Mouse (Mus musculus): Measurements from ENCODE around the gene Cd83. TPM values are rescaled to one million over a fixed set of nuclear protein-coding genes. Genes with fewer than 3 reads are reported as not detected.

The Cd83 gene
- total RNA-seq, 2 experiments from 2014 or later = 7.5 to 8.3 TPM

DNA sequence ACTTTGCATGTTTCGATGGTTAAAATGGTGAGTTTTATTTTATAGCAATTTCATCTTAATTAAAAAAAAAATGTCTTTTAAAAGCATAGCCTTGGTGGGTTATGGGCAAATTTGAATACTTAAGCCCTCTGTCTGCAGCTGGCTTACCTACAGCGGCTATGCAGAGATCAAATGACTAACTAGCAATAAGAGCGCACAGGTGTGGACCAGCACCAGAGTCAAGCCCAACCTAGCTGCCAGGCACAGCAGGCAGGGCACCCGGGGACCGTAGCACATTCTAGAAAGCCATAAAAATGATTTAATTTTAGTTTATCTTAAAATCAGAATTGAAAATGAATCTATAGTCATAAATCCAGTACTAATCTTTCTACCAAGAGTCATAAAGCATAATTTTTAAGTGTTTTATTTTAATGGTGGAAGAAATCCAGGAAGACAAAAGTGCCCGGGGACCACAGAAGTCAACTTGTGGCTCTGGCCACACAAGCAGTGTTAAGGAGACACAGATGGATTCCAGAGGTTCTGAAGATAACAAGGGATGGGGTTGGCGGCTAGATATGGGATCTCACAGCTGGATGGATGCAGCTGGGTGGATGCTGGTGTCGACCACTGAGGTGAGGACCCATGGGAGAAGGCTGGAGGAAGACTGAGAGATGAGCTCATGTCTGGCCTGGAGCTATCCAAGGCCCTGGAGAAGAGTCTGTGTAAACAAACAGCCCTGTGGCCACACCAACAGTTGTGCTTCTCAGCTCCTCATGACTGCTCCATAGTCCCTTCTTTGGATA is 46.5 kb downstream of the Cd83 start:
- no peak for TF ChIP-seq CTCF (conservative IDR thresholded peaks at IDR 0.05)
- DNase-seq (ENCODE audit: low spot score in 2 of 2) = no peak
- Histone ChIP-seq H3K4me3 (no peak overlapping the region), H3K27ac (no peak overlapping the region)

DNA sequence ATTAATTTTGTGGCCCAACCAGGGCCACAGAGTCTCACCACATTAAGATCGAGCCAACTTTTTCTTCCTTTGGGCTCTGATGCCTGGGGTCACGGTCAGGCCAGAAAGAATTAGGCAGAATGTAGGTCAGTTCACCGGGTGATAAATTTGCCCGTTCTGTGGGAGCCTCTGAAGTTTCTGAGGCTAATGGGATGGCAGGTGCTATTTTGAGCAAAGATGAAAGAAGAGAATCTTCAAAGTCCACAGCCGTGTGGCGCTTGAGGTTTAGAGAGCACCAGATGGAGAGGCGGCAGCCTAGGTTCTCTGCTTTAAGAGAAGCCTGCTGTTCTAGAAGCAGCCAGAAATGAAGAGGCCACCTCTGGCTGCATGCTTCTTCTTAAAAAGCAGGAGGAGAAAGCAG is 48.2 kb downstream of the Cd83 start:
- no peak overlapping the region for H3K27ac ChIP-seq
- no peak for DNase-seq (ENCODE audit: low spot score in 2 of 2)
- no peak for TF ChIP-seq CTCF (conservative IDR thresholded peaks at IDR 0.05)
- no peak overlapping the region for H3K4me3 ChIP-seq

- H3K4me3 ChIP-seq = no peak overlapping the region
- TF ChIP-seq CTCF (conservative IDR thresholded peaks at IDR 0.05) = no peak
- no peak overlapping the region for H3K27ac ChIP-seq
- no peak for DNase-seq (ENCODE audit: low spot score in 2 of 2)
Measured at GRCm38 (mm10) chr13:43836376-43836775, 51.8 kb downstream of the Cd83 start.

- H3K4me3 ChIP-seq = no peak overlapping the region
- DNase-seq (ENCODE audit: low spot score in 2 of 2) = no peak
- H3K27ac ChIP-seq = no peak overlapping the region
- no peak for TF ChIP-seq CTCF (conservative IDR thresholded peaks at IDR 0.05)
Measured at GRCm38 (mm10) chr13:43837812-43838211, 53.2 kb downstream of the Cd83 start.

DNA sequence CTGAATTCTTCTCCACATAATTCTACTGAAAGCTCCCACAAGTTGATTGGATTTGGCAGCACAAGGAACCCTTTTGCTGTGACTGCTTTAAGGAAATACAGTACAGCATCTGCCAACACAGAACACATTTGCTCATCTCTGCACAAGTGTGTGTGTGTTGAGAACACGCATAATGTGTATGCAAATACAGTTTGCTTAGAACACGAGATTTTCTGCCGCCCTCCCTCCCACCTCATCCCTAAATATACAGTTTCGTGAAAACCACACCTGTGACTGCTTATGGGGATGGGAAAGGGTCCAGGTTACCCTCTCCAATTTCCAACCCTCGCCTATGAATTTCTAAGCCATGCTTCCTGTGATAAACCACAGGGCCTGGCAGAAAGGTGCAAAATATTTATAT is 60.6 kb downstream of the Cd83 start:
- no peak overlapping the region for H3K27ac ChIP-seq
- H3K4me3 ChIP-seq = no peak overlapping the region
- DNase-seq (ENCODE audit: low spot score in 2 of 2) = peak; percentile 24 to 60
- TF ChIP-seq CTCF (conservative IDR thresholded peaks at IDR 0.05) = no peak

GRCm38 (mm10) chr13:43847186-43847585 is 62.6 kb downstream of the Cd83 start:
- no peak overlapping the region for H3K4me3 ChIP-seq
- H3K27ac ChIP-seq = no peak overlapping the region
- no peak for TF ChIP-seq CTCF (conservative IDR thresholded peaks at IDR 0.05)
- DNase-seq (ENCODE audit: low spot score in 2 of 2) = no peak

DNA sequence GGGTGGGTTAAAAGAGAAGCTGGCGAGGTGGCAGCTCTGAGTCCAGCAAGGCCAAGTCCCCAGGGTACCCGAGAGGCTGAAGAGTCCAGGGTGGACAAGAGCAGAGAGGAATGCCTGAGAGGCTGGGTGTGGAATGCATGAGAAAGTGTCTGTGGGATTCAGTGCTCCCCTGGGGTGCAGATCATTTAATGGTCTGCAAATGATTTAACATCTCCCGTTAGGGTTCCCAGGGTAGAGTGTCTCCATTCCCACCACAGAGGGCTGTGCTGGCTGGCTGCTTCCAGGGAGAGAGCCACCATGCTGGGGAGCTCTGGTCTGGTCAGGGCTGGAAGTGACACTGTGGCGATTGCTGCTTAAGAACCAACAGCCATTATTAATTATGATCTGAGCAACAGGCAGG is 65.2 kb downstream of the Cd83 start:
- H3K4me3 ChIP-seq = no peak overlapping the region

GRCm38 (mm10) chr13:43851108-43851507 is 66.5 kb downstream of the Cd83 start:
- H3K4me3 ChIP-seq = no peak overlapping the region
- no peak overlapping the region for H3K27ac ChIP-seq
- DNase-seq (ENCODE audit: low spot score in 2 of 2) = no peak
- TF ChIP-seq CTCF (conservative IDR thresholded peaks at IDR 0.05) = no peak

More for the DNA sequence above, 65.2 kb downstream of the Cd83 start:
- DNase-seq (ENCODE audit: low spot score in 2 of 2) = no peak
- H3K27ac ChIP-seq = no peak overlapping the region
- no peak for TF ChIP-seq CTCF (conservative IDR thresholded peaks at IDR 0.05)

Other genes with a start within 250 kb of the Cd83 start
- 10 to 100 TPM; 20.6 to 25.6 TPM for gene Mcur1, start 224.6 kb upstream of the Cd83 start, total RNA-seq (2021)
- 10 to 100 TPM; 35.8 to 37.8 TPM for gene Rnf182, start 169.1 kb upstream of the Cd83 start, total RNA-seq (2021)